Mouse (Mus musculus) liver, postnatal 0 days (tissue): Measurements from ENCODE around the gene H2-M10.1.

ENCODE experiments used
- CTCF ChIP-seq: sonication (generic); IDR thresholded peaks from 2 replicates; pipeline ENCODE4 v1.5.1; 2016; ENCODE audit warnings: antibody characterized with exemption, low read depth
- EP300 ChIP-seq: IDR thresholded peaks from 2 replicates; pipeline ENCODE4 v1.6.1; 2016; ENCODE audit warnings: antibody characterized with exemption, low read depth, mild to moderate bottlenecking

DNA sequence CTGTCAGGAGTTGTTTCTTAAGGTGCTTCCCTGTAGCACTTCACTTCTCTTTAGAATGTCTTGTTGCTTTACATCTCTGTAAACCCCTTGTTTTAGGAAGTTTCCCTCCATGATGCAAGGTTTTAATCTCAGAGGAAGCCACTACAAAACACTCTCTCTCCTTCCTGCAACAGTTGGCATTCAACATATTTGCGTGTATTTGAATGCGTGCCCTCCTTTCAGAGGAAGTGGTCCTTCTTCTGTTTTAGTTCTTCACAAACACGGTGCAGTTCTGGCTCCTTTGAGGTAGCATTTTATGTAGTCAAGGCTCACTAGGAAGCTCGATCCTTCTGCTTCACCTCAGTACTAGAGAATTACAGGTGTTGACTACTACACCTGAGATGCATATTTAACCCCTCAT is 52.2 kb downstream of the H2-M10.1 start:
- TF ChIP-seq CTCF (no peak), EP300 (no peak)
